Mouse (Mus musculus) forebrain, embryonic 15.5 days (tissue): ENCODE data around the gene Larp6. TPM values are rescaled to one million over a fixed set of nuclear protein-coding genes. Genes with fewer than 3 reads are reported as not detected.

ENCODE experiments used
- ATAC-seq: fragments of 200-750 bp; cut with Nextera tagmentation; replicated peaks from 2 replicates; pipeline ENCODE4 v1.8.0; 2017; ENCODE audit warnings: mild to moderate bottlenecking, moderate TSS enrichment, moderate library complexity
- H3K27ac ChIP-seq: fragments of 300-500 bp; sonication (generic); replicated peaks from 2 replicates; pipeline ENCODE4 v1.5.1; 2015; ENCODE audit warnings: mild to moderate bottlenecking, inconsistent platforms
- H3K27me3 ChIP-seq: fragments of 300-500 bp; sonication (generic); 2 replicates; pipeline ENCODE4 v1.6.1; 2015; ENCODE audit warnings: inconsistent platforms
- H3K36me3 ChIP-seq: fragments of 300-500 bp; sonication (generic); 2 replicates; pipeline ENCODE4 v1.6.1; 2015; ENCODE audit warnings: mild to moderate bottlenecking, inconsistent platforms
- H3K4me1 ChIP-seq: fragments of 300-500 bp; sonication (generic); 2 replicates; pipeline ENCODE4 v1.6.1; 2015; ENCODE audit warnings: inconsistent platforms
- H3K4me2 ChIP-seq: fragments of 300-500 bp; sonication (generic); replicated peaks from 2 replicates; pipeline ENCODE4 v1.6.1; 2015; ENCODE audit warnings: mild to moderate bottlenecking, inconsistent platforms
- H3K4me3 ChIP-seq: fragments of 300-500 bp; sonication (generic); 2 replicates; pipeline ENCODE4 v1.5.1; 2015; ENCODE audit warnings: mild to moderate bottlenecking, inconsistent platforms
- H3K9ac ChIP-seq: fragments of 300-500 bp; sonication (generic); replicated peaks from 2 replicates; pipeline ENCODE4 v1.6.1; 2015; ENCODE audit warnings: mild to moderate bottlenecking, inconsistent platforms
- H3K9me3 ChIP-seq: fragments of 300-500 bp; sonication (generic); 2 replicates; pipeline ENCODE4 v1.6.1; 2016; ENCODE audit warnings: inconsistent platforms
- WGBS: fragments of 180-500 bp; shearing (Covaris S2); methylation state at CpG from one replicate; pipeline ENCODE4 v1.1.7; 2015; ENCODE audit warnings: mixed read lengths; 5-methylcytosine and 5-hydroxymethylcytosine counted together
- polyA plus RNA-seq: library from polyadenylated mRNA; unstranded; fragments of >200 nt; fragmentation: Nextera tagmentation; extraction: Ambion mirVana; gene quantifications from 2 replicates; pipeline ENCODE4 v1.2.1, GENCODE M21; 2015

The Larp6 gene
- polyA plus RNA-seq, 1 experiment from 2014 or later = 8.7 TPM

DNA sequence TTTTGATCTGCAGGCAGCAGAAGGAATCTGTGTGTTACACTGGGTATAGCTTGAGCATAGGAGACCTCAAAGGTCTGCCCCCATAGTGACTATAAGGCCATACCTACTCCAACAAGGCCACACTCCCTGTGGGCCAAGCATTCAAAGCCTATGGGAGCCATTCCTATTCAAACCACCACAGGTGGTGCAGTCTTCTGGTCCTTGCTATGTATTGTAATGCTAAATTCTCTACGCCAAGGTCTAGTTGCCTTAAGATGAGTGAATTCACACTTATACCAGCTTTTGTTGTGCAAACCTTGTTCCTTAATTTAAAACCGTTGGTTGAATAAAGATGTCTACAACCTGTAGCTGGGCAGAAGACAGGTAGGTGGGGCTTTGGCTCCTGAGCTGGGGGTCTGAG is 35.4 kb downstream of the Larp6 start:
- Histone ChIP-seq H3K4me3 (no peak overlapping the region), H3K9me3 (no peaks in the 10 kb centered on the region), H3K4me1 (peaks cover 4% of the 10 kb centered on the region), H3K4me2 (no peak overlapping the region), H3K9ac (no peak overlapping the region), H3K27me3 (no peaks in the 10 kb centered on the region), H3K36me3 (no peaks in the 10 kb centered on the region), H3K27ac (no peak overlapping the region)
- 81% methylated on average over 2 of the region's 2 CpGs for WGBS
- ATAC-seq = no peak

DNA sequence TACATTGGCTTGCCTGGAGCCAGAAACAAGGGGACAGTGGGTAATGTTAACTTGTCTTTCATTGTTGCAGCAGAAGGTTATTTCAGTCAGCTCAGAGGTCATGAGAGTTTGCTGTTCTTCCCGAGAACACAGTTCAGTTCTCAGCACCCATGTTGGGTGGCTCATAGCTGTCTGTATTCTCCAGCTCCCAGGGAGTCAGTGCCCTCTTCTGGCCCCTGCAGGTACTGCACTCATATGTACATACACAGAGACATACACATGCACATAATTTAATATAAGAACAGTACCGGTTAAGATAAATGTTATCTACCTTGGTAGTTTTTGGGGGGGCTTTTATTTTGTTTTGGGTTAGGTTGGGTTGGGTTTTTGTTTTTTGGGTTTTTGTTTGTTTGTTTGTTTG is 36.3 kb downstream of the Larp6 start:
- ATAC-seq = no peak
- no peaks in the 10 kb centered on the region for H3K27me3 ChIP-seq
- no peaks in the 10 kb centered on the region for H3K9me3 ChIP-seq
- no peak overlapping the region for H3K27ac ChIP-seq
- 91% methylated on average over 2 of the region's 2 CpGs for WGBS
- H3K4me3 ChIP-seq = no peak overlapping the region
- no peaks in the 10 kb centered on the region for H3K4me1 ChIP-seq
- H3K4me2 ChIP-seq = no peak overlapping the region
- H3K9ac ChIP-seq = no peak overlapping the region
- no peaks in the 10 kb centered on the region for H3K36me3 ChIP-seq

DNA sequence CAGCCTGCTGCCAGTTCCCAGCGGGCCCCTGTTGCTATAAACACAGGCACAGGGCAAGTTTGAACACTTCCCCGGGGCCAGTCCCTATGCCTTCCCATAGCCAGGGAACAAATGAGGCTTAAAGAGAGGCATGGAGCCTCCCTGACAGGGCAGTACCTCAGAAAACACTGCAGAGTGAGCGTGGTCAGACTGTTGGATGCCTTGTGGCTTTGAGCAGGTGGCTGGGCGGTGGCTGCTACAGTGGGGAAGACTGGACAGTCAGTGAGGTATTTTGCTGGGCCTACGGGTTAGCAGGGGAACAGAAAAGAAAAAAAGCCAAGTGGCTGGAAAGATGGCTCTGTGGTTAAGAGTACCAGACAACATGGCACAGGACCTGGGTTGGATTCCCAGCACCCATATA is 38.3 kb downstream of the Larp6 start:
- Histone ChIP-seq H3K4me2 (no peak overlapping the region), H3K36me3 (no peaks in the 10 kb centered on the region), H3K4me3 (no peak overlapping the region), H3K9ac (no peak overlapping the region), H3K27ac (no peak overlapping the region), H3K27me3 (no peaks in the 10 kb centered on the region), H3K9me3 (no peaks in the 10 kb centered on the region), H3K4me1 (no peaks in the 10 kb centered on the region)
- ATAC-seq = no peak
- whole genome bisulfite sequencing = 89% methylated on average over 5 of the region's 5 CpGs

DNA sequence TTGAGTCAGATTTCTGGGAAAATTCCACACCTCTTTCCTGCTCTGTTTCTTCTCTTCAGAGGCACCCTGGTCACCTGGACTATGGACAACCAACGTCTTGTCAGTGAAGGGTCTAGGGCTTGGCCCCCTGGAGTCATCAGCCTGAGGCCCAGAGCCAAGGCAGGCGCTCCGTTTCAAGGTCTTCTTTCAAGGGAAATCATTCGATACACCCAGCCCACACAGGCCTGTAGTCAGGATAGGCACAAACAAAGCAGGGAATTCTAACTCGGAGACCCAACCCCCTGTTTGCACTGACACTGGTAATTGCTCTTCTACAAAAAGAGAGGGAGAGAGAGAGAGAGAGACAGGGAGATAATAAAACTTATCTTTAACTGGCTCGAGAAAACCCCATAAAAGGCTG is 39.2 kb downstream of the Larp6 start:
- no peaks in the 10 kb centered on the region for H3K27me3 ChIP-seq
- H3K36me3 ChIP-seq = no peaks in the 10 kb centered on the region
- H3K9me3 ChIP-seq = no peaks in the 10 kb centered on the region
- no peak overlapping the region for H3K9ac ChIP-seq
- no peak overlapping the region for H3K27ac ChIP-seq
- ATAC-seq = no peak
- H3K4me2 ChIP-seq = no peak overlapping the region
- no peak overlapping the region for H3K4me3 ChIP-seq
- whole genome bisulfite sequencing = 63% methylated on average over 6 of the region's 6 CpGs
- no peaks in the 10 kb centered on the region for H3K4me1 ChIP-seq

DNA sequence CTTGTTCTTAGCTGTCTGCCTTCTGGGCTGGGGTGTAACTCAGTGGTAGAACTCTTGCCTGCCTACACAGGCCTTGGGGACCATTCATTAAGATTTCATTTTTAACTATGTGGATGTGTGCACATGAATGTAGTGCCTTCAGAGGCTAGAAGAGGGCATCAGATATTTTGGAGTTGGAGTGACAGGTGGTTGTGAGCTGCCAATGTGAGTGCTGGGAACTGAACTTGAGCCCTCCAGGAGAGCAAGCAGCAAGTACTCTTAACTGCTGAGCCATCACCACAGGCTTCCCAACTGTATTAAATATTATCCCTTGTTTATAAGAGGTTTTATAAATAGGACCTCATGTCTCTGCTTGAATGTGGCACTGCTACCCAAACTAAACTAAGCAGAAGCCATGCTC is 39.8 kb downstream of the Larp6 start:
- ATAC-seq = no peak
- no peak overlapping the region for H3K4me2 ChIP-seq
- H3K4me3 ChIP-seq = no peak overlapping the region
- H3K9me3 ChIP-seq = no peaks in the 10 kb centered on the region
- no peak overlapping the region for H3K27ac ChIP-seq
- no peaks in the 10 kb centered on the region for H3K27me3 ChIP-seq
- H3K9ac ChIP-seq = no peak overlapping the region
- H3K4me1 ChIP-seq = no peaks in the 10 kb centered on the region
- H3K36me3 ChIP-seq = no peaks in the 10 kb centered on the region

DNA sequence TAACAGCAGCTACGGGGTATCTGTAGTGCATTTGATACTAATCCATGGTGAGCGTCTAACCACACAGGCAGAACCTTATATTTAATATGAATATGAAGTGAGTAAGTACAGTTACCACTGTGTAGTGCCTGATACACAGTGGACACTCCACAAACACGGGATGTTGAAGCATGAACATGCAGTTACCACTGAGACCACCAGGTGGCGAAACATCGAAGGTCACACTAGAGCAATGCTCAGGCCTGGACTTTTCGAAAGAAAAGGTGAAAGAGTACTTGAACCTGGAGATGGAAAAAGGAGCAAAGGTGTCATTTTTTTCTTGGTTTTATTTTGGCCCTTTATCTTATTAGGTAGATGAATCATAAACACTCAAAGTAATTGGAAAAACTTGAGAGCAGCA is 43.5 kb downstream of the Larp6 start:
- Histone ChIP-seq H3K27me3 (no peaks in the 10 kb centered on the region), H3K9me3 (no peaks in the 10 kb centered on the region), H3K4me3 (no peak overlapping the region), H3K4me1 (no peaks in the 10 kb centered on the region), H3K27ac (no peak overlapping the region), H3K9ac (no peak overlapping the region), H3K4me2 (no peak overlapping the region), H3K36me3 (no peaks in the 10 kb centered on the region)
- ATAC-seq = no peak
- WGBS = 34% methylated on average over 6 of the region's 6 CpGs

DNA sequence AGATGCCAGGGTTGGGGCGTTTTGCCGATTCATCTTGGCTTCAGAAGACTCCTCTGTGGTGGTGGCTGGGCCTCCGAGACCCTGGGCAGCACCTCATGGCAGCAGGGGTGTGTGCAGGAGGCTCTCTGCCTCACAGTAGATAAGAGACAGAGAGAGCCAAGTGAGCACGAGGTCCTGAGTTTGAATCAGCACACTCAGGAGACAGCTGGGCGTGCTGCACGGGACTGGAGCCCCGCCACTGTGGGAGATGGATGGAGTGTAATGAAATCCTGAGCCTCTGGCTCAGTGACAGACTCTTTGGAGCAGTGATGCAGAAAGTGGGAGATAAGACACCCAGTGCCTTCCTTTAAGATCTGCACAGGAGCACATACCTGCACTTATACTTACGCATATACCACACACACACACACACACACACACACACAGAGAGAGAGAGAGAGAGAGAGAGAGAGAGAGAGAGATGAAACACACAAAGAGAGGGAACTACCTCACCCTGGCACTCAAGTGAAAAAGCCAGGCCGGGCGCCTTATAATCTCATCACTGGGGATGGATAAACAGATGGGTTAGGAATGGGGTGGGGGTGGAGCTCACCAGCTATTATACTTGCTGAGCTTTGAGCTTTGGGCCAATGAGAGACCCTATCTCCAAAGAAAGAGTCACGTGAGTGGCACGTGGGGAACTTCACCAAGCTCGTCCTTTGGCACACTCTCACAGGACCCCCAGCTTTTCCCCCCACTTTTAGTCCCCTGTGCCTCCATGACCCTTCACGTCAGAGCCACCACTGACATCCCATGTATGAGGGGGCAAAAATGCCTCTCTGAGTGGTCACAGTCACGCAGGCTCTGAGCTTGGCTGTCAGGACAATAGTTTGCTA is 44.3 kb downstream of the Larp6 start:
- Histone ChIP-seq H3K9me3 (no peaks in the 10 kb centered on the region), H3K4me1 (no peaks in the 10 kb centered on the region), H3K4me3 (no peak overlapping the region), H3K27ac (no peak overlapping the region), H3K36me3 (no peaks in the 10 kb centered on the region), H3K4me2 (no peak overlapping the region), H3K27me3 (no peaks in the 10 kb centered on the region), H3K9ac (no peak overlapping the region)
- ATAC-seq = no peak
- 77% methylated on average over 15 of the region's 15 CpGs for WGBS

DNA sequence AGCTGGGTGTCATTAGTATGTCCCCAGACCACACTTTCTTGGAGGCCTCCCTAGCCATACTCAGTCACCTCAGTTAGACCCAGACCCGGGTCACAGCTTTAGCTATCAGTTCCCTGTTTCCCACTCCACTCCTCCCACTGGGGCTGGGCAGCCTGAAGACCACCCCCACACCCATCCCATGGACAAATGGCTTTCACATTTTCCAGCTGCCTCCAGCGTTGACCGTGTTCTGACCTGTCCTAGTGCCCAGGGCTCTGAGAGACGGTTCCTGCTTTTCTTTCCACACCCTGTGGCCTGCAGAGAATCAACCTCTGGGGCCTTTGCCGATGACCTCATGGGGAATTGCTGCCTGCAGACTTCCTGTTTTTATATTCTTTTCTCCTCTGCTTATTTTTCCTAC is 45.0 kb downstream of the Larp6 start:
- Histone ChIP-seq H3K27me3 (no peaks in the 10 kb centered on the region), H3K4me2 (no peak overlapping the region), H3K4me1 (no peaks in the 10 kb centered on the region), H3K9me3 (no peaks in the 10 kb centered on the region), H3K9ac (no peak overlapping the region), H3K27ac (no peak overlapping the region), H3K4me3 (no peak overlapping the region), H3K36me3 (no peaks in the 10 kb centered on the region)
- ATAC-seq = no peak
- 70% methylated on average over 5 of the region's 5 CpGs for WGBS

DNA sequence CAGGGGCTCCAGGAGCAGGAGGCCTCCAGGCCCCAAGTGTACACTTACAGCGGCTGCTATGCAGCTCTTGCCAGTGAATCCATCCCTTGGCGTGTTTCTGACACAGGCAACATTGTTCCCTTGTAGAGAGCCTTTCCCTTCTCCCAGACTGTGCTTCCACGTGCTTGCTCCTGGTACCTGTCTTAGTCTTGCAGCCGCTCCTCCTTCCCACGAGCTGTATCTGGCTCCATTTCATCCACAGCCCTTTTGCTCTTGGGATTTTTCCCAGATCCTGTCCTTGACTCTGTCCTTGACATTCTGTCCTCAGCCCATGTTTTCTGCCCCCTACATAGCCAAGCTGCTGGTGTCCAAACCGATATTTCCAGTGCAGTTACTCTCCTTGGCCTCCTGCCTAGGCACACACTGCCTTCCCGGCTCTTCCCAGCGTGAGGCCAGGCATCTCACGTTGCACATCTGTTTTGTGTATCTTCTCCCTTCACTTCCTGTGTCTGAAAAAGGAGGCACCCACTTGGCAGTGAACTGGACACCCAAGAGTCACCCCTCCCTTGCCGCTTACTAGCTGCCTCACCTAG is 46.7 kb downstream of the Larp6 start:
- H3K27ac ChIP-seq = no peak overlapping the region
- H3K9me3 ChIP-seq = no peaks in the 10 kb centered on the region
- H3K4me1 ChIP-seq = no peaks in the 10 kb centered on the region
- no peak for ATAC-seq
- H3K4me3 ChIP-seq = no peak overlapping the region
- no peak overlapping the region for H3K4me2 ChIP-seq
- 73% methylated on average over 10 of the region's 10 CpGs for WGBS
- no peaks in the 10 kb centered on the region for H3K36me3 ChIP-seq
- no peaks in the 10 kb centered on the region for H3K27me3 ChIP-seq
- H3K9ac ChIP-seq = no peak overlapping the region

DNA sequence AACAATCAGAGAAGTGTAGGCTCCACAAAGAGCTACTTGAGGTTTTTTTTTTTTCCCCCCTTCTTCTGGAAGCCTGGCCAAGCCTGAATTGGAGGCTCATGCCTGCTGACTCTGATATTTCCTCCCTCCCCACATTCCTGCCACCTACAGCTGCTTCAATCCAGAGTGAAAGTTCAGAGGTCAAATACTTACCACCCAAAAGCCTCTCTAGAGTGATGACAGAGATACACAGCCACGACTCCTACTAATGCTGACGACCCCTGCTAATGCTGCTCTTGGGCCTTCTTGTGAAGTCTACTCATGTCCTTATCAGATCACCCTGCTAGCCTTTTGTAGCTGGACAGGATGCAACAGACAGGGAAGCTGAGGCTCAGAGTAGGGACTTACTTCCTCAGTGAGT is 52.4 kb downstream of the Larp6 start:
- ATAC-seq = no peak
- Histone ChIP-seq H3K9me3 (no peaks in the 10 kb centered on the region), H3K4me1 (no peaks in the 10 kb centered on the region), H3K36me3 (no peaks in the 10 kb centered on the region), H3K27ac (no peak overlapping the region), H3K4me3 (no peak overlapping the region), H3K9ac (no peak overlapping the region), H3K27me3 (no peaks in the 10 kb centered on the region), H3K4me2 (no peak overlapping the region)
- WGBS = 58% methylated on average over 2 of the region's 2 CpGs

DNA sequence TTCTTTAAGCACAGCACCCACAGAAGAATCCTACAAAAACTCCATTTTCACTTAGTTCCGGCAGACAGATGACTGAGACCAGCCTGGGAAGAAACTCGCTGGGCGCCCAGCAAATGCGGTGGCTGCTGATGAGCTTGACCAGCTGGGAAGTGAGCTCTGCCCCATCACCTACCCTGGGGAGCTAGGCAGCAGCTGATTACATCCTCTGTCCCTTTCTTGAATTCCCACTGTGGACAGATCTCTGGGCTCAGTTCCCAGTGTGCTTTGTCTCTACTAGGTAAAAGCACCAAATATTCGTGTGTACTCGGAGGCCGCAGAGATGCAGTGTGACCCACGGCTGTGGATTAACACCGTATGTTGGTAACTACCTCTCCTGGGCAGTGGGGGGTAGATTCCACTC is 55.6 kb downstream of the Larp6 start:
- WGBS = 77% methylated on average over 9 of the region's 9 CpGs
- no peak overlapping the region for H3K27ac ChIP-seq

DNA sequence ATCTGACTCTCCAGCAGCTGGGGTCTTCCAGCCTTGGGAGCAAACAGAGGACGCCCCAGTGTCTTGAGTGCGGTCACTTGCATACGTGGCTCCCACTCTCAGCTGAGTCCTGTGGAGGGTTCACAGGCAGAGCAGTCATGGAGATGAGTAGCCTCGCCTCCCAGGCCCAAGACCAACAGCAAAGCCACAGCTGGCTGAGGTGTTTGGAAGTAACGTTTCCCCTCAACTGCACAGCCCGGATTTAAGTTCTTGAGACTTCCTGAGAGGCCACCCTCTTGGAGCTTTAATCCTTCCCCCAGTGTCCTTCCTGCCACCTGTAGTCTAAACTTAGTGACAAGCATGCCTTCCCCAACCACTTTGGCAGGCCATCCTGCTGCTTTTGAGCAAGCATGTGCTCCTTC is 56.9 kb downstream of the Larp6 start:
- Histone ChIP-seq H3K4me1 (no peaks in the 10 kb centered on the region), H3K9me3 (no peaks in the 10 kb centered on the region), H3K36me3 (no peaks in the 10 kb centered on the region), H3K27ac (no peak overlapping the region), H3K27me3 (no peaks in the 10 kb centered on the region), H3K9ac (no peak overlapping the region), H3K4me2 (no peak overlapping the region), H3K4me3 (no peak overlapping the region)
- 81% methylated on average over 6 of the region's 6 CpGs for WGBS
- ATAC-seq = no peak

More for the DNA sequence above, 55.6 kb downstream of the Larp6 start:
- no peak for ATAC-seq
- Histone ChIP-seq H3K4me2 (no peak overlapping the region), H3K9ac (no peak overlapping the region), H3K36me3 (no peaks in the 10 kb centered on the region), H3K4me1 (no peaks in the 10 kb centered on the region), H3K4me3 (no peak overlapping the region), H3K27me3 (no peaks in the 10 kb centered on the region), H3K9me3 (no peaks in the 10 kb centered on the region)

DNA sequence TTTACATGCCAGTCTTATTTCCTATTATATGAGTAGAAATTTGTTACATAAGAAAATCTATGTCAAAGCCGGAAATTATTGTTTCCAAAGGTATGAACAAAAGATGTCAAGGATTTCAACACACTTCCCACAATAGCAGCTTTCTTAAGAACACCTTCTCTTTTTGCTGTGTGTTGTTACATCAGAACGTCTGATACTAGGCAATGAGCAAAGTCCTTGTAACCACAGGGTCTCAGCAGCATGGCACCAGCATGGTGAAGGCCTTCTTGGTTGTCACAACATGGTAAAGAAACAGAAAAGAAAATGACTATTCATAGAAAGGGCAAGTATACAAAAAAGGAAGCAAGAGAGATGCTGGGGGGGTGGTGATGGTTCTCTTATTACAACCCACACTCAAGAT is 60.9 kb downstream of the Larp6 start:
- Histone ChIP-seq H3K9me3 (no peaks in the 10 kb centered on the region), H3K36me3 (no peaks in the 10 kb centered on the region), H3K4me3 (no peak overlapping the region), H3K4me2 (no peak overlapping the region), H3K27me3 (no peaks in the 10 kb centered on the region), H3K9ac (no peak overlapping the region), H3K4me1 (no peaks in the 10 kb centered on the region), H3K27ac (no peak overlapping the region)
- 81% methylated on average over 2 of the region's 2 CpGs for WGBS
- no peak for ATAC-seq
